Mouse (Mus musculus) layer of hippocampus, postnatal 25 days (tissue): ENCODE results near the gene Lrrn2. TPM values are rescaled to one million over a fixed set of nuclear protein-coding genes. Genes with fewer than 3 reads are reported as not detected.
A peak's percentile ranks its signal among the peaks of the same experiment; 100 is the strongest.
"Not testable (repeated sequence)": the region's sequence is repeated elsewhere in the genome, so short reads cannot be mapped to it uniquely, and the experiment has no call there.

Experiments
- DNase-seq, 2 experiments: peaks; one replicate each; pipeline ENCODE4 v3.0.0; 2022; ENCODE audit warnings: mixed read lengths in 2 of 2, low spot score in 1 of 2; ENCODE audit errors: extremely low spot score in 1 of 2
- total RNA-seq, 2 experiments: library from RNA; stranded (reverse); gene quantifications; 2 replicates each; pipeline ENCODE4 v1.2.3; 2021

Lrrn2 gene
- total RNA-seq, 2 experiments from 2014 or later, result 208 to 219 TPM

- DNase-seq, result no peak
These were observed 45.2 kb downstream of the Lrrn2 start for GRCm38 (mm10) chr1:132925270-132925669.

GRCm38 (mm10) chr1:132928032-132928906 is 48.2 kb downstream of the Lrrn2 start:
- DNase-seq, result no peak

- DNase-seq, result no peak
These were observed 48.8 kb downstream of the Lrrn2 start for GRCm38 (mm10) chr1:132928907-132929250.

GRCm38 (mm10) chr1:132930291-132930690 is 50.2 kb downstream of the Lrrn2 start:
- DNase-seq, result no peak

GRCm38 (mm10) chr1:132932421-132932820 is 52.3 kb downstream of the Lrrn2 start:
- no peak for DNase-seq

- peak in 1 of 2 experiments; percentile 45 for DNase-seq
These were observed 54.8 kb downstream of the Lrrn2 start for GRCm38 (mm10) chr1:132934856-132935255.

GRCm38 (mm10) chr1:132937296-132938030 is 57.4 kb downstream of the Lrrn2 start:
- DNase-seq, result no peak

GRCm38 (mm10) chr1:132938975-132939374 is 58.9 kb downstream of the Lrrn2 start:
- peak in 1 of 2 experiments; percentile 33 for DNase-seq

GRCm38 (mm10) chr1:132945826-132946225 is 65.8 kb downstream of the Lrrn2 start:
- DNase-seq, result no peak

GRCm38 (mm10) chr1:132947811-132948210 is 67.7 kb downstream of the Lrrn2 start:
- DNase-seq, result no peak

- no peak for DNase-seq
These were observed 76.7 kb downstream of the Lrrn2 start for GRCm38 (mm10) chr1:132956809-132957208.

- DNase-seq, result no peak
These were observed 81.7 kb downstream of the Lrrn2 start for GRCm38 (mm10) chr1:132961751-132962150.

- DNase-seq, result no peak
These were observed 84.0 kb downstream of the Lrrn2 start for GRCm38 (mm10) chr1:132964106-132964505.

- DNase-seq, result no peak
These were observed 84.6 kb downstream of the Lrrn2 start for GRCm38 (mm10) chr1:132964691-132965090.

GRCm38 (mm10) chr1:132968659-132969058 is 88.6 kb downstream of the Lrrn2 start:
- DNase-seq, result peak; percentile 27 to 76

GRCm38 (mm10) chr1:132977402-132977801 is 97.3 kb downstream of the Lrrn2 start:
- DNase-seq, result no peak

- DNase-seq, result no peak
These were observed 101.2 kb downstream of the Lrrn2 start for GRCm38 (mm10) chr1:132981232-132981631.

GRCm38 (mm10) chr1:132982728-132983127 is 102.7 kb downstream of the Lrrn2 start:
- DNase-seq, result peak; percentile 43 to 80

- DNase-seq, result not testable (repeated sequence)
These were observed 108.7 kb downstream of the Lrrn2 start for GRCm38 (mm10) chr1:132988556-132989459.
